Mouse (Mus musculus) olfactory bulb, adult 2 months (tissue): ENCODE results near the gene Arhgap28.

ENCODE experiments used
- CTCF ChIP-seq: fragments of 200-500 bp; IDR thresholded peaks from 2 replicates; pipeline ENCODE4 v1.5.1; 2012; ENCODE audit warnings: low read depth, mild to moderate bottlenecking, low read length, moderate library complexity; ENCODE audit not compliant: insufficient read depth
- POLR2A ChIP-seq: fragments of 200-500 bp; IDR thresholded peaks from 2 replicates; pipeline ENCODE4 v1.6.1; 2012; ENCODE audit warnings: mild to moderate bottlenecking, low read depth, low read length, moderate library complexity; ENCODE audit not compliant: insufficient read depth

GRCm38 (mm10) chr17:67916901-67917300 lies 87.0 kb downstream of the Arhgap28 start:
- TF ChIP-seq CTCF, result no peak
- no peak for TF ChIP-seq POLR2A
